Mouse (Mus musculus) small intestine, adult 2 months (tissue): Measurements from ENCODE around the gene Bsg.

Experiments
- CTCF ChIP-seq: fragments of 200-500 bp; IDR thresholded peaks from 2 replicates; pipeline ENCODE4 v1.5.1; 2012; ENCODE audit warnings: low read depth, mild to moderate bottlenecking, control low read depth, inconsistent platforms, low read length, moderate library complexity, mixed read lengths; ENCODE audit not compliant: insufficient replicate concordance, insufficient read length; ENCODE audit errors: extremely low read depth
- POLR2A ChIP-seq: fragments of 200-500 bp; IDR thresholded peaks from 2 replicates; pipeline ENCODE4 v1.6.1; 2012; ENCODE audit warnings: low read depth, mild to moderate bottlenecking, control low read depth, inconsistent platforms, low read length, moderate library complexity

- TF ChIP-seq CTCF (no peak), POLR2A (no peak)
Measured at GRCm38 (mm10) chr10:79665051-79665450, 39.2 kb upstream of the Bsg start.
